Mouse (Mus musculus) ES-E14 (cell line): Measurements from ENCODE around the gene Dars2.

Experiments
- CHD2 ChIP-seq: IDR thresholded peaks from 2 replicates; pipeline ENCODE4 v1.6.1; 2014; ENCODE audit warnings: mild to moderate bottlenecking, low read depth, low read length, inconsistent platforms
- HCFC1 ChIP-seq: IDR thresholded peaks from 2 replicates; pipeline ENCODE4 v1.6.1; 2012; ENCODE audit warnings: low read length, inconsistent platforms, borderline replicate concordance; ENCODE audit not compliant: insufficient read depth
- MAFK ChIP-seq: IDR thresholded peaks from 2 replicates; pipeline ENCODE4 v1.6.1; 2014; ENCODE audit warnings: mild to moderate bottlenecking, low read depth, low read length, inconsistent platforms; ENCODE audit not compliant: insufficient read depth
- ZC3H11A ChIP-seq: IDR thresholded peaks from 2 replicates; pipeline ENCODE4 v1.6.1; 2012; ENCODE audit warnings: low read depth, mild to moderate bottlenecking, inconsistent platforms, low read length, borderline replicate concordance
- ZNF384 ChIP-seq: IDR thresholded peaks from 2 replicates; pipeline ENCODE4 v1.6.1; 2012; ENCODE audit warnings: low read depth, low read length, inconsistent platforms

- no peak for TF ChIP-seq ZNF384
- TF ChIP-seq MAFK: no peak
- no peak for TF ChIP-seq ZC3H11A
- no peak for TF ChIP-seq HCFC1
- TF ChIP-seq CHD2: no peak
These were observed 44.8 kb downstream of the Dars2 start for GRCm38 (mm10) chr1:161025410-161026210.
